Mouse (Mus musculus): ENCODE results near the gene Hdac5.
"Not testable (repeated sequence)": the region's sequence is repeated elsewhere in the genome, so short reads cannot be mapped to it uniquely, and the experiment has no call there.

The Hdac5 gene

GRCm38 (mm10) chr11:102185677-102186076 lies 44.3 kb downstream of the Hdac5 start:
- no peak for DNase-seq (ENCODE audit: low read depth, low spot score)

GRCm38 (mm10) chr11:102184646-102185495 lies 45.1 kb downstream of the Hdac5 start, which contains the start of gene Lsm12:
Lsm12 (minus strand) TSS chr11:102185296.
- peak; percentile 97 for DNase-seq (ENCODE audit: low read depth, low spot score)

GRCm38 (mm10) chr11:102184253-102184645 lies 45.7 kb downstream of the Hdac5 start:
- no peak for DNase-seq (ENCODE audit: low read depth, low spot score)

- DNase-seq (ENCODE audit: low read depth, low spot score): no peak
Measured at GRCm38 (mm10) chr11:102179836-102180235, 50.1 kb downstream of the Hdac5 start.

GRCm38 (mm10) chr11:102168689-102169088 lies 61.3 kb downstream of the Hdac5 start:
- DNase-seq (ENCODE audit: low read depth, low spot score): no peak

GRCm38 (mm10) chr11:102167539-102167938 lies 62.4 kb downstream of the Hdac5 start:
- no peak for DNase-seq (ENCODE audit: low read depth, low spot score)

- DNase-seq (ENCODE audit: low read depth, low spot score): no peak
Measured at GRCm38 (mm10) chr11:102165971-102166722, 63.8 kb downstream of the Hdac5 start.

- DNase-seq (ENCODE audit: low read depth, low spot score): no peak
Measured at GRCm38 (mm10) chr11:102159781-102160180, 70.2 kb downstream of the Hdac5 start.

GRCm38 (mm10) chr11:102158024-102158423 lies 71.9 kb downstream of the Hdac5 start:
- DNase-seq (ENCODE audit: low read depth, low spot score): not testable (repeated sequence)

- no peak for DNase-seq (ENCODE audit: low read depth, low spot score)
Measured at GRCm38 (mm10) chr11:102156786-102157089, 73.2 kb downstream of the Hdac5 start.

GRCm38 (mm10) chr11:102156039-102156785 lies 73.8 kb downstream of the Hdac5 start, which contains the start of gene Tmem101:
Tmem101 (minus strand) TSS chr11:102156404.
- DNase-seq (ENCODE audit: low read depth, low spot score): peak; percentile 75

GRCm38 (mm10) chr11:102147213-102147989 lies 82.6 kb downstream of the Hdac5 start:
- DNase-seq (ENCODE audit: low read depth, low spot score): no peak

GRCm38 (mm10) chr11:102146531-102146930 lies 83.4 kb downstream of the Hdac5 start:
- no peak for DNase-seq (ENCODE audit: low read depth, low spot score)

- no peak for DNase-seq (ENCODE audit: low read depth, low spot score)
Measured at GRCm38 (mm10) chr11:102146005-102146404, 84.0 kb downstream of the Hdac5 start.

- DNase-seq (ENCODE audit: low read depth, low spot score): no peak
Measured at GRCm38 (mm10) chr11:102145471-102146001, 84.4 kb downstream of the Hdac5 start, which contains the start of gene Nags. Nags (plus strand) TSS chr11:102145513.

GRCm38 (mm10) chr11:102144957-102145470 lies 85.0 kb downstream of the Hdac5 start:
- DNase-seq (ENCODE audit: low read depth, low spot score): no peak

Data from CD4-positive helper T cell, adult 2 months (primary cell).